Mouse (Mus musculus) CD4-positive helper T cell, adult 2 months (primary cell): Measurements from ENCODE around the gene OR5BS1P.
A peak's percentile ranks its signal among the peaks of the same experiment; 100 is the strongest.
"Not testable (repeated sequence)": the region's sequence is repeated elsewhere in the genome, so short reads cannot be mapped to it uniquely, and the experiment has no call there.

Experiments
- DNase-seq: peaks from one replicate; pipeline ENCODE4 v3.0.0-alpha.2; 2012; ENCODE audit warnings: low read depth, missing footprints, low spot score

Gene OR5BS1P

DNA sequence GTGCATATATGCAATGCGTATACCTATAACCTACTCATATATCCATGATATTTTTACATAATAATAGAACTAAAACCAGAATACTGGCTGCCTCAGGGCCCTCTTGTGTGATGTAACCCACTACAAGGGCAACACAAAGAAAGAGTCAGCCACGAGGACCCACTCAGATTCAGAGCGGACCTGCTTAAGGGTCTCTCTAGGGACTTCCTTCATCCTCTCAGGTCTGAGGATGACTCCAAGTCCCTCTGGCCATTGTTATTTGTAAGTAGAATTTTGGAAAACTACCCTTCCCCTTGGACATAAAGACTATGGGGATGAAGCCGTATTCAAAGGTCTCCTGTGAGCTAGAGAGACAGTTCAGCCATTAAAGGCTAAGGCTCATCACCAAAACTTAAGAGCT, at the start of gene OR5BS1P:
TSS of gene OR5BS1P (plus strand) at position 301 of the 400 bp plus-strand sequence.
- no peak for DNase-seq

GRCm38 (mm10) chr15:98420897-98421296, 48.8 kb upstream of the OR5BS1P start:
- DNase-seq, result no peak

DNA sequence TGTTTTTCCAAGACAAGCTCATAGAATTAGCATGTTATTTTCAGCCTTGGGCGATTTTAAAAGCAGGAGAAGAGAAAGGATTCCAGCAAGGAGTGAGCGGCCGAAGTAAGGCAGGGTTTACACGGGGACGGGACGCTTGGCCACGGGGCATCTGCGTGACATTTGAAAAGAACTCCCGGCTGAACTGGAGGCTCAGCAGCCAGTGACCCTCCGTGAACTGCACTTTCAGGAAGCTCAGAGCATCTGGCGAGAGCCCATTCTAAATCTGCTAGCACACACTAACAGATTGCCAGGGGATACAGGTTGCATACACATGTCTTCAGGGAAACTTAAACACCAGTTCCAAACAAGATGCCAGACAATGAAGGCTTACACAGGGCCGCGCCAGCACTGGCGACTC, 45.4 kb upstream of the OR5BS1P start:
- no peak for DNase-seq

GRCm38 (mm10) chr15:98424753-98425152, 44.9 kb upstream of the OR5BS1P start:
- no peak for DNase-seq

DNA sequence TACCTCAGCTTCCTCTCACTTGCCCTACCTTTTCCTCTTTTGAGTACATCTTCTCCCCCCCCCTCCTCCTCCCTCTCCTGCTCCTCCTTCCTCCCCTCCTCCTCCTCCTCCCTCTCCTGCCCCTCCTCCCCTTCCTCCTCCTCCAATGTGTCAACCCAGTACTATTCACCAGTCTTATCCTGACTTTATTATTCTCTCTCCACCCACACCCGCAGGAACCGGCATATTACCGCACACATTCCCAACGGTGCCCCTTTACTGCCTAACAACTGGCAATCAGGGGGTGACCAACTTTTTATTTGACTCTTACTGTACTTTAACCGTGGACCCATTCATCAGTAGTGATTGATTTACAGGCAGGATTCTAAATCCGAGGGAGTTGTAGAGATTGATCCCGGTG, 44.5 kb upstream of the OR5BS1P start:
- no peak for DNase-seq

GRCm38 (mm10) chr15:98430925-98431324, 38.8 kb upstream of the OR5BS1P start, which contains the start of gene Olfr282:
Olfr282 (plus strand) TSS chr15:98431225.
- not testable (repeated sequence) for DNase-seq

DNA sequence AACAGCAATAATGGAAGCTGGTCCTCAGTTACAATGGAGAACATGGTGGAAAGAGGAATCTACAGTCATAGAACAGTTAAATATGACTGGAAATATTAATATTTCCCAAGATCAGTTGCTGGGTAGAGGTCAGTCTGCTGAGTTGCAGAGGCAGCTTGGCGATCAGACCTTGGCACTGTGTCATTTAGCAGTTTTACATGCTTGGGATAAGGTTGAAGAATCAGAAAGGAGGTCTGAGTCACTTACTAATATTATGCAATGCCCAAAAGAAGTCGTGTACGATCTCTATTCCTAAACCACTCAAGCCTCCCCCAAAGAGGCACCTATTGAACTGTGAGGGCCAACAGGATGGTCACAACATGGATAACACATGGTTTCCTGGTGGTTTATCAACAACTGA, 25.1 kb upstream of the OR5BS1P start:
- no peak for DNase-seq

GRCm38 (mm10) chr15:98448521-98448920, 21.2 kb upstream of the OR5BS1P start:
- DNase-seq, result no peak

GRCm38 (mm10) chr15:98452288-98452687, 17.4 kb upstream of the OR5BS1P start, which contains the start of gene Olfr281:
Olfr281 (plus strand) TSS chr15:98452588.
- DNase-seq, result no peak

GRCm38 (mm10) chr15:98471539-98471938, 1.8 kb downstream of the OR5BS1P start:
- no peak for DNase-seq

DNA sequence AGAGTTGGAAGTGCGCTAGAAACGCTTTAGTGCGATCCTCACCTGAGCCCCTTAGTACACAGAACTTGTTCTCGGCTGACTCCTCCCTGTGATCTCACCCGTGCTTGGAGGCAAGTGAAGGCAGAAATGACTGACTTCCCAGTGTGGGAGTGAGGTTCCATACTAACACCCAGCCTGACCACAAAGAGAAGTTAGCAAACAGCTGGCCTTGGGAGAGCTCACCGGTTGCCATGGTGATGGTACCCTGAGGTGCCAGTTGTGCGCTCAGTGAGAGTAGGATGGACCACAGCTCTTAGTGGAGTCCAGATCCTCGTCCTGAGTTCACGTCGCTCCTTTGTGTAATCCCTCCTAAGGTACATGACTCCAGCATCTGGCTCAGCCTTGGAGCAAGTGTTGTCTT, 5.3 kb downstream of the OR5BS1P start:
- no peak for DNase-seq

- peak; percentile 35 for DNase-seq
Measured at GRCm38 (mm10) chr15:98475382-98475781, 5.7 kb downstream of the OR5BS1P start.

- no peak for DNase-seq
Measured at GRCm38 (mm10) chr15:98476281-98476680, 6.6 kb downstream of the OR5BS1P start.

DNA sequence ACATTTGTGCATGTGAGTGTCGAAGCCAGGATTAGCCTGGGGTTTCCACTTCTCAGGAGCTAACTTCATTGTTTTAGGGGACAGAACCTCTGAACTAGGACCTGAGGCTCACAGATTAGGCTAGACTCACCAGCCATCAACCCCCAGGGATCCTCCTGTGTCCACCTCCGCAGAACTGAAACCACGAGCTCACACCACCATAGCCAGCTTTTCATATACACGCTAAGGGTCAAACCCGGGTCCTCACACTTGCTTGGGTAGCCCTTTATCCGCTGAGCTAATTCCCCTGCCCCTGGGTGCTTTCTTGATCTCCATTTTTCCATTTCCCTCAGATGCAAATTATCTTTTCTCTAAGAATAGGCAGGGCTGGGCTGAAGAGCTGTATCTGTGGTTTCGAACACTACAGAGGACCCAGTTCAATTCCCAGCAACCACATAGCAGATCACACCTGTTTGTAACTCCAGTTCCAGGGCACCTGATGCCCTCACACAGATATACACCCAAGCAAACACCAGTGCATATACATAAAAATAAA, 9.9 kb downstream of the OR5BS1P start:
- no peak for DNase-seq

DNA sequence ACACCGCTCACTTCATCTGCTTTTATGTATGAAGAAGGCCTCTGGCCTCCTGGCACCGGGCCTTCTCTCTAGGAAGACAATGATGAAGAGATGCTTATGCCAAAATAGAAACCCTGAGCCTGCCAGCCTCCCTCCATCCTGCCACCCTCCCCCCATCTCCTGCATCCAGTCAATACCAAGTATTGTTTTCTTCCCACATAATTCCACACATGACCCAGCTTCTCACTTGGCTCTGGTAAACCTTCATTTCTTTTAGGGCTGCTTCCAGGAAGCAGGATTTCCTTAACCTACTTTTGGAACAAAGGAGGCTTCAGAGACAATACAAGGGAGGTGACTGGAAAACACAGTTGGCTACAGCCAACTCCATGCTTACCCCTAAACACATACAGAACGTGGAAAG, 13.0 kb downstream of the OR5BS1P start, which contains the start of gene Lalba:
TSS of gene Lalba (minus strand) at position 21 of the 400 bp plus-strand sequence.
- DNase-seq, result no peak

- DNase-seq, result peak; percentile 11
Measured at GRCm38 (mm10) chr15:98483907-98484886, 14.5 kb downstream of the OR5BS1P start.

GRCm38 (mm10) chr15:98486433-98487021, 16.8 kb downstream of the OR5BS1P start:
- peak; percentile 32 for DNase-seq

- DNase-seq, result no peak
Measured at GRCm38 (mm10) chr15:98491332-98491731, 21.6 kb downstream of the OR5BS1P start.

- DNase-seq, result no peak
Measured at GRCm38 (mm10) chr15:98492102-98492501, 22.4 kb downstream of the OR5BS1P start, which contains the start of gene Olfr279. Olfr279 (plus strand) TSS chr15:98492402.

- DNase-seq, result no peak
Measured at GRCm38 (mm10) chr15:98497631-98498030, 27.9 kb downstream of the OR5BS1P start.

GRCm38 (mm10) chr15:98503317-98503716, 33.6 kb downstream of the OR5BS1P start:
- DNase-seq, result no peak

DNA sequence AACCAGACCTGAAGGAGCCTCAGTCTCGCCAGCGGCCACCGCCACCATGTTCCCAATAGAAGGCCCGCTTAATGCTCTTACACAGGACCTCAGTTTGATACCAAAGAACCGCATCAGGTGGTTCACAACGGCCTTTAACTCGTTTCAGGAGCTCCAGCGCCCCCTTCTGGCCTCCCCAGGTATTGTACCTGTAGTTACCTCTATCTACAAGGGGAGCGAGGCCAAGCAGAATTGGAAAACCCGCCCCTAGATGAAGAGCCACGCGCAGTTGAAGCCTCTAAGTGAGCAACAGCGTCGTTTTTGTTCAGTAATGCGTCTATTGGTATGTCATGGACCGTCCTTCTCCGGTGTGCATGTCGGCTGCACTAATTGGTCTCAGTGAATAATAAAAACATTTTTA, 34.8 kb downstream of the OR5BS1P start:
- DNase-seq, result peak; percentile 78
